Mouse (Mus musculus) CH12.LX (cell line): Measurements from ENCODE around the gene Olfr555. TPM values are rescaled to one million over a fixed set of nuclear protein-coding genes. Genes with fewer than 3 reads are reported as not detected.
"Not testable (repeated sequence)": the region's sequence is repeated elsewhere in the genome, so short reads cannot be mapped to it uniquely, and the experiment has no call there.

ENCODE experiments used
- DNase-seq: peaks from one replicate; pipeline ENCODE4 v3.0.0-alpha.2; 2013; ENCODE audit errors: extremely low read depth
- H3K27ac ChIP-seq: 2 replicates; pipeline ENCODE4 v1.5.1; 2012; ENCODE audit warnings: low read depth, mild to moderate bottlenecking, control low read depth, moderate library complexity; ENCODE audit not compliant: insufficient read depth
- H3K27me3 ChIP-seq: replicated peaks from 2 replicates; pipeline ENCODE3; 2012; ENCODE audit warnings: inconsistent platforms
- H3K36me3 ChIP-seq, 2 experiments: replicated peaks in 1 of 2; 2 replicates each; pipeline versions ENCODE3 to v1.6.1; 2012; ENCODE audit warnings: inconsistent platforms in 1 of 2, low read length in 1 of 2, mild to moderate bottlenecking in 1 of 2, mixed read lengths in 1 of 2, moderate library complexity in 1 of 2; ENCODE audit not compliant: control insufficient read depth in 1 of 2, insufficient read depth in 1 of 2
- H3K4me1 ChIP-seq, 2 experiments: 2 replicates each; pipeline ENCODE4 v1.6.1; 2012; ENCODE audit warnings: inconsistent platforms in 1 of 2, moderate library complexity in 1 of 2; ENCODE audit not compliant: insufficient read depth in 2 of 2, control insufficient read depth in 1 of 2
- H3K4me2 ChIP-seq: 2 replicates; pipeline ENCODE4 v1.6.1; 2012; ENCODE audit warnings: low read depth, mild to moderate bottlenecking, control low read depth; ENCODE audit not compliant: poor library complexity, insufficient read depth, severe bottlenecking
- H3K4me3 ChIP-seq, 3 experiments: fragments of 150-350 bp in 1 of 3; sonication (generic) in 1 of 3; replicated peaks in 1 of 3; 2 replicates each; pipeline versions ENCODE3 to v1.5.1; 2011 to 2012; ENCODE audit warnings: low read depth in 2 of 3, low read length in 2 of 3, mild to moderate bottlenecking in 2 of 3, moderate library complexity in 2 of 3, control low read depth in 1 of 3, improper control_type of control experiment in 1 of 3, inconsistent platforms in 1 of 3, mixed read lengths in 1 of 3; ENCODE audit not compliant: poor library complexity in 1 of 3
- H3K79me2 ChIP-seq: replicated peaks from 2 replicates; pipeline ENCODE4 v1.6.1; 2012; ENCODE audit warnings: mild to moderate bottlenecking, moderate library complexity; ENCODE audit not compliant: control insufficient read depth, poor library complexity, insufficient read depth, severe bottlenecking; ENCODE audit errors: extremely low read depth
- H3K9ac ChIP-seq: 2 replicates; pipeline ENCODE4 v1.6.1; 2012; ENCODE audit warnings: low read depth, mild to moderate bottlenecking, control low read depth, moderate library complexity; ENCODE audit not compliant: insufficient read depth
- H3K9me3 ChIP-seq: replicated peaks from 2 replicates; pipeline ENCODE3; 2012; ENCODE audit warnings: low read length, inconsistent platforms, mixed read lengths
- BHLHE40 ChIP-seq: IDR thresholded peaks from 2 replicates; pipeline ENCODE4 v1.6.1; 2011; ENCODE audit warnings: mild to moderate bottlenecking, low read depth, low read length, improper control_type of control experiment
- CHD1 ChIP-seq: IDR thresholded peaks from 2 replicates; pipeline ENCODE4 v1.6.1; 2012; ENCODE audit warnings: low read depth, low read length, improper control_type of control experiment, inconsistent platforms
- CHD2 ChIP-seq: IDR thresholded peaks from 2 replicates; pipeline ENCODE4 v1.6.1; 2011; ENCODE audit warnings: low read length, improper control_type of control experiment
- ELF1 ChIP-seq: IDR thresholded peaks from 2 replicates; pipeline ENCODE4 v1.6.1; 2014; ENCODE audit warnings: low read depth, mild to moderate bottlenecking, inconsistent platforms, low read length, improper control_type of control experiment
- EP300 ChIP-seq: IDR thresholded peaks from 2 replicates; pipeline ENCODE4 v1.6.1; 2011; ENCODE audit warnings: low read length, improper control_type of control experiment
- IRF4 ChIP-seq: IDR thresholded peaks from 2 replicates; pipeline ENCODE4 v1.6.1; 2014; ENCODE audit warnings: low read depth, mild to moderate bottlenecking, inconsistent platforms, low read length, improper control_type of control experiment
- KAT2A ChIP-seq: IDR thresholded peaks from 2 replicates; pipeline ENCODE4 v1.6.1; 2012; ENCODE audit warnings: low read length, improper control_type of control experiment, inconsistent platforms; ENCODE audit not compliant: insufficient replicate concordance
- MAFK ChIP-seq: IDR thresholded peaks from 2 replicates; pipeline ENCODE4 v1.6.1; 2011; ENCODE audit warnings: low read length, improper control_type of control experiment; ENCODE audit not compliant: insufficient replicate concordance
- NELFE ChIP-seq: IDR thresholded peaks from 2 replicates; pipeline ENCODE4 v1.6.1; 2011; ENCODE audit warnings: low read depth, low read length, improper control_type of control experiment
- PAX5 ChIP-seq: IDR thresholded peaks from 2 replicates; pipeline ENCODE4 v1.6.1; 2012; ENCODE audit warnings: low read length, inconsistent platforms, mixed read lengths
- POLR2AphosphoS2 ChIP-seq: IDR thresholded peaks from 2 replicates; pipeline ENCODE4 v1.6.1; 2011; ENCODE audit warnings: low read depth, low read length, improper control_type of control experiment
- SMC3 ChIP-seq: IDR thresholded peaks from 2 replicates; pipeline ENCODE4 v1.6.1; 2011; ENCODE audit warnings: low read depth, low read length, improper control_type of control experiment
- USF2 ChIP-seq: conservative IDR thresholded peaks from 2 replicates; pipeline ENCODE4 v1.6.1; 2011; ENCODE audit warnings: low read depth, low read length, improper control_type of control experiment
- ZC3H11A ChIP-seq: IDR thresholded peaks from 2 replicates; pipeline ENCODE4 v1.6.1; 2012; ENCODE audit warnings: low read depth, mild to moderate bottlenecking, inconsistent platforms, low read length, improper control_type of control experiment
- ZMIZ1 ChIP-seq: IDR thresholded peaks from 2 replicates; pipeline ENCODE4 v1.6.1; 2012; ENCODE audit warnings: low read depth, mild to moderate bottlenecking, inconsistent platforms, low read length, improper control_type of control experiment
- ZNF384 ChIP-seq: IDR thresholded peaks from 2 replicates; pipeline ENCODE4 v1.6.1; 2012; ENCODE audit warnings: low read depth, low read length, improper control_type of control experiment, inconsistent platforms
- dilution Hi-C: fragments of 300-500 bp; cut with MboI; formaldehyde crosslinking; loops from 2 replicates; pipeline ENCODE4 v1.14.3; 2020; ENCODE audit warnings: low sequenced_read_pairs; ENCODE audit not compliant: extremely low pct_unique_long_range_greater_than_20kb, extremely low pct_ligation_motif_present
- in situ Hi-C: fragments of 300-500 bp; cut with MboI; formaldehyde crosslinking; loops from 3 replicates; pipeline ENCODE4 v1.14.3; 2019; ENCODE audit warnings: low sequenced_read_pairs, low pct_ligation_motif_present, low pct_unique_long_range_greater_than_20kb, mixed read lengths
- polyA plus RNA-seq: library from polyadenylated mRNA; unstranded; fragments of >175 nt; gene quantifications from 2 replicates; pipeline ENCODE4 v1.2.1, GENCODE M21; 2012; ENCODE audit warnings: low read depth; ENCODE audit not compliant: insufficient read length
- total RNA-seq, 2 experiments: library from RNA; depleted of rRNA; stranded (reverse); fragments of 300-350 nt in 1 of 2; fragments of >200 nt in 1 of 2; gene quantifications; 2 replicates each; pipeline ENCODE4 v1.2.3; 2012 to 2014

Olfr555 gene
- total RNA-seq (2012; rRNA removed) (not detected in 2 replicates), total RNA-seq (2014; rRNA removed) (not detected in 2 replicates), polyA plus RNA-seq (not detected in 2 replicates)

GRCm38 (mm10) chr7:102658523-102658922, at the start of gene Olfr555:
TSS of gene Olfr555 (plus strand) at chr7:102658823.
- dilution Hi-C loops (no loop called here), in situ Hi-C loops (no loop called here)
- DNase-seq: no peak

DNA sequence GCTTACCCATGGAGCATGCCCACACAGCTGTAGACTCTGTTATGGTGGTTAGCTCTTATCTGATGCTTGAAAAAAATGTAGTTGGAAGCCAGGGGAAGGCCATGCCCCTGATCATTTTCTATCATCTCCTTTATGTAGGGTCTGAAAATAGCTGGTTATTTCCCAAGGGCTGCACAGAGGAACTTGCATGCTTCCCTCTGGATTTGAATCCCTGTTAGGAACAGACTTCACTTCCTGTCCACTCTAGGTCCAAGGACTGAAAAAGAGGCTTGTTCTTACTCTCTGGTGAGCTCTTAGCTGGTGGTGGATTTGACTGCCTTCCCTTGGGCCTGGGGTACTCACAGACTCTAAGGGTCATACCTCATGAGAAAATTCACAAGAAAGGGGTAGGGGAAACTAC, 40.5 kb upstream of the Olfr555 start, which contains the start of gene Olfr553:
Olfr553 (minus strand) TSS at position 101 of the 400 bp plus-strand sequence.
- no peaks in the 10 kb centered on the region for H3K36me3 ChIP-seq
- TF ChIP-seq BHLHE40 (no peak), ELF1 (no peak), PAX5 (no peak), ZNF384 (no peak), IRF4 (no peak), EP300 (no peak), SMC3 (no peak), MAFK (no peak)
- in situ Hi-C loops (no loop called here), dilution Hi-C loops (no loop called here)
- no peak for DNase-seq
- H3K9ac ChIP-seq: no peak within 1 kb of the TSS
- no peaks in the 10 kb centered on the region for H3K4me1 ChIP-seq
- no peak within 1 kb of the TSS for H3K4me3 ChIP-seq
- H3K79me2 ChIP-seq: no peaks in the 10 kb centered on the region
- no peaks in the 10 kb centered on the region for H3K27me3 ChIP-seq
- no peak within 1 kb of the TSS for H3K27ac ChIP-seq
- H3K9me3 ChIP-seq: no peaks in the 10 kb centered on the region
- H3K4me2 ChIP-seq: no peak within 1 kb of the TSS

More at GRCm38 (mm10) chr7:102658523-102658922, at the start of gene Olfr555:
- no peaks in the 10 kb centered on the region for H3K27me3 ChIP-seq
- TF ChIP-seq USF2: no peak
- no peak for TF ChIP-seq EP300
- no peak for TF ChIP-seq ZMIZ1
- TF ChIP-seq CHD2: no peak
- TF ChIP-seq CHD1: no peak
- no peak for TF ChIP-seq KAT2A
- no peak for TF ChIP-seq SMC3
- TF ChIP-seq POLR2AphosphoS2: no peak
- no peak for TF ChIP-seq NELFE
- H3K79me2 ChIP-seq: no peaks in the 10 kb centered on the region
- H3K36me3 ChIP-seq: no peaks in the 10 kb centered on the region
- no peaks in the 10 kb centered on the region for H3K9me3 ChIP-seq
- no peak within 1 kb of the TSS for H3K4me3 ChIP-seq
- no peak within 1 kb of the TSS for H3K9ac ChIP-seq
- no peak within 1 kb of the TSS for H3K4me2 ChIP-seq
- H3K27ac ChIP-seq: no peak within 1 kb of the TSS
- H3K4me1 ChIP-seq: no peaks in the 10 kb centered on the region

- Histone ChIP-seq H3K9ac (no peak overlapping the region), H3K4me2 (no peak overlapping the region), H3K36me3 (no peaks in the 10 kb centered on the region), H3K4me1 (no peaks in the 10 kb centered on the region), H3K79me2 (no peaks in the 10 kb centered on the region)
- dilution Hi-C loops (no loop called here), in situ Hi-C loops (no loop called here)
- TF ChIP-seq BHLHE40 (no peak), POLR2AphosphoS2 (no peak), MAFK (no peak), ZC3H11A (no peak)
- TF ChIP-seq, all 38 proteins: peak for 0
- no peak overlapping the region for H3K27ac ChIP-seq
- H3K9me3 ChIP-seq: no peaks in the 10 kb centered on the region
- DNase-seq: no peak
- H3K4me3 ChIP-seq: no peak overlapping the region
- no peaks in the 10 kb centered on the region for H3K27me3 ChIP-seq
Observed at GRCm38 (mm10) chr7:102619608-102620007, 39.0 kb upstream of the Olfr555 start.

DNA sequence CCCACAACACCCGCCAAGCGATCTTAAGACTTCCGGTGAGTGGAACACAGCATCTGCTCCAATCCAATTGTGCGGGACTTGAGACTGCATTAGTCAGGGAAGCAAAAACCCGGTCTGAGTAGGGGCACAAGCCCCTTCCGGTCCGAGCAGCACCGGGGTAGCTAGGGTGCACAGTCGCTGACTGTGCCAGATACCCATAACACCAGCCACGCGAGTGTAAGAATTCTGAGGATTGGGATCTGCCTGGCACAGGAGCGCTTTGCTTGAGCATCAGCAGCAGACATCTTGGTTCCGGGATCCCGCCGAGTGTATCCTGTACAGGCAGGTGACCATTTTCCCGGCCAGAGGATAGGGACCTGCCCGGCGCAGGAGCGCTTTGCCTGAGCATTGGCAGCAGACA, 38.3 kb upstream of the Olfr555 start:
- H3K9me3 ChIP-seq, H3K4me1 ChIP-seq, dilution Hi-C loops, DNase-seq, H3K79me2 ChIP-seq, H3K4me3 ChIP-seq, H3K27ac ChIP-seq, in situ Hi-C loops, H3K36me3 ChIP-seq, H3K4me2 ChIP-seq, H3K27me3 ChIP-seq, H3K9ac ChIP-seq: not testable (repeated sequence)
